Mouse (Mus musculus): ENCODE measurements around the gene Parg.
"Not testable (repeated sequence)": the region's sequence is repeated elsewhere in the genome, so short reads cannot be mapped to it uniquely, and the experiment has no call there.

Parg gene

DNA sequence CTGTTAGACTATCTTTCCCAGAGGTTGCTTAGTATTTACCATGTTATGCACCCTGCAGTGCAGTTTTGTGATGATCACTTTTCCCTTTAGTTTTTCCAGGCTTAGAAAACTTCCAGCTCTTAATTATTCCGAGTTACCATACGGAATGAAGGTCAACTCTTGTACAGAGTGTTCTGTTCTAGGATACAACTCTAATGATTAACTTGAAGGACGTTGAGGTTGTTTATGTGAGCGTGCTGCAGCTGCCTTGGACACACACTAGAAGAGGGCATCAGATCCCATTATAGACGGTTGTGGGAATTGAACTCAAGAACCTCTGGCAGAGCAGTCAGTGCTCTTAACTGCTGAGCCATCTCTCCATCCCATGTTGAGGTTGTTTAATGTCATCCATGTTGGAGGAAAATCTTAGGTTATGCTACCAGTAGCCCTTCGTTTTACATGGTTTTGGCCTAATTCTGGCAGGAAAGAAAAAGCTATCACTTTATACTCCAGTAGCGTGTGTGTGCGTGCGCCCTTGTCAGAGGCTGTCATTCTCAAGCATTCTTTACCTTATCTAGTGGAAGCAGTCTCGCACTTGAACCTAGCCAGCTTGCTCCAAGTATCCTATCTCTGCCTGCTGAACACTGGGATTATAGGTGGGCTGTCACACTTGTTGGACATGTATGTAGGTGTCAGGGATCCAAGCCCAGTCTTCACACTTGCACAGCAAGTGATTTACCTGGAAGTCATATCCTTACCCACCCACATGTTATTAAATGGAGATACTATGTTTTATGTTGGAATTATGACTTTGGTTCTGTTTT lies 22.2 kb upstream of the Parg start:
- no peak for DNase-seq (ENCODE audit: low read depth, low spot score)

DNA sequence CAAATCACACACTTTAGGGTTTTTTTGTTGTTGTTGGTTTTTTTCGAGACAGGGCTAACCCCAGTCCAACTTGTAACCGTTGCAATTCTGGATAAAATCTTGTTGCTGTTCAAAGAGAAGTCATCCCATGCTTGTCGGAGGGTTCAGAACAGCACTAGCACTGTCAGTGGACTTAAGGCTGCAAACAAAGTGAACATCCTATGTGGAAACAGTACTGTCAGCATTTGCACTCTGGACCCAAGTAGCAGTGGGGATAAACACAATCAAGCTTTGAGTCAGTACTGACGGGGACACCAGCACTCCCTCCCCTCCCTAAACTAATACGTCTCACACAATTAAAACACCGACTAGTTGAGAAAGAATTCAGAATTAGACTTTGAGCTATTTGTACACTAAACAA lies 20.9 kb upstream of the Parg start:
- DNase-seq (ENCODE audit: low read depth, low spot score) = no peak

- no peak for DNase-seq (ENCODE audit: low read depth, low spot score)
Measured at GRCm38 (mm10) chr14:32183846-32184245, 17.9 kb upstream of the Parg start.

- DNase-seq (ENCODE audit: low read depth, low spot score) = no peak
Measured at GRCm38 (mm10) chr14:32190627-32191391, 10.9 kb upstream of the Parg start.

DNA sequence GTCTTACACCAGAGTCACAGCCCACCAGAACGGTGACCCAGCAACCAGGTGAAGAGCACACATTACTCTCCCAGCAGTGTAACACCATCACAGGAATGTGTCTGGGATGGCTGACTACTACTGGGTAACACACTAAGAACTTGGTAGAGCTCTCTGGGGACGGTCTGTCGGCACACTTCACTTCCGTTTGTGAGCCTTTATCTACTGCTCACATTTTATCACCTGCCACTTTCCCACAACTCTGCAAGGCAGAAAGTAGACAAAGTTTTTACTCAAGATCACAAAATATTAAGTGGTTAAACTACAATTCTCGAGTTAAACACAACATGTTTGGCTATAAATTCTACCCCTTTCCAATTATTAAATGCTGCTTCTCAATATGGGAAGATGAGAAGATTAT lies 9.8 kb upstream of the Parg start:
- no peak for DNase-seq (ENCODE audit: low read depth, low spot score)

DNA sequence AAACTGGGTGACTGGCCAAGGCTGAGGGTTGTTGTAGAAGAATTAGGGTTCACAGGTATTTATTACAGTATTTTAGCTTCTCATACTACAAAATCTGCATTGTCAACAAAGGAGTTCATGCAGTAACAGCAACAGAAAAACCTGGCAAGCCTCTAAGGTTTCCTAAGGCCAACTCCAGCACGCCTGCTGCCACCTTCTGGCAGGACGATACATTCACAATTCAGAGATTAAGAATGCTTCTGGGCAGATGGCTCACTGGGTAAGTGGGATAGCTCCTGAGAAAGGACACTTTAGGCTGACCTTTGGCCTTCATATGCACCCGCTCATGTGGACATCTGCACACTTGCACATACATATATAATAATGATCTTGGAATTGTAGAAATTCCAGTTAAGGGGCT lies 9.3 kb upstream of the Parg start:
- DNase-seq (ENCODE audit: low read depth, low spot score) = peak; percentile 26

GRCm38 (mm10) chr14:32193557-32193956 lies 8.2 kb upstream of the Parg start:
- not testable (repeated sequence) for DNase-seq (ENCODE audit: low read depth, low spot score)

GRCm38 (mm10) chr14:32201354-32201753 lies 395 bp upstream of the Parg start:
- no peak for DNase-seq (ENCODE audit: low read depth, low spot score)

GRCm38 (mm10) chr14:32226601-32227000 lies 24.9 kb downstream of the Parg start:
- no peak for DNase-seq (ENCODE audit: low read depth, low spot score)

- DNase-seq (ENCODE audit: low read depth, low spot score) = peak; percentile 16
Measured at GRCm38 (mm10) chr14:32228996-32229395, 27.2 kb downstream of the Parg start.

- DNase-seq (ENCODE audit: low read depth, low spot score) = no peak
Measured at GRCm38 (mm10) chr14:32242401-32242800, 40.7 kb downstream of the Parg start.

DNA sequence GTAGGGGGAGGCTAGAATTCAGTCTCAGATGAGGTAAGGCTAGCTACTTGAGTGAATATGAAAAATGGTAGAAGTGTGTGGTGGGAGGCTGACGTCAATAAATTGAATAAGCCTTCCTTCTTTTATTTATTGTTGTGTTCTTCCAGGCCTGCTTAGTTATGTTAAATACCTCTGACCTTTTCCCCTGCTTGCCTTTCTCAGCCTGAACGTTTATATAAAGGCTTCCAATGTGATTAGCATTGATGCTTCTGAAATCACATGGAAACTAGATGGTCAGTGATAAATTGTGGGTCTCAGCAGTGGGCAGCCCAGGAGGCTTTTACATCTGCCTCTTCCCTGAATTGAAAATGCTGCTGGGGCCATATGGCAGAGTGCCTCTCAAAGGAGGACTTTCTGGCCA lies 44.3 kb downstream of the Parg start:
- no peak for DNase-seq (ENCODE audit: low read depth, low spot score)

DNA sequence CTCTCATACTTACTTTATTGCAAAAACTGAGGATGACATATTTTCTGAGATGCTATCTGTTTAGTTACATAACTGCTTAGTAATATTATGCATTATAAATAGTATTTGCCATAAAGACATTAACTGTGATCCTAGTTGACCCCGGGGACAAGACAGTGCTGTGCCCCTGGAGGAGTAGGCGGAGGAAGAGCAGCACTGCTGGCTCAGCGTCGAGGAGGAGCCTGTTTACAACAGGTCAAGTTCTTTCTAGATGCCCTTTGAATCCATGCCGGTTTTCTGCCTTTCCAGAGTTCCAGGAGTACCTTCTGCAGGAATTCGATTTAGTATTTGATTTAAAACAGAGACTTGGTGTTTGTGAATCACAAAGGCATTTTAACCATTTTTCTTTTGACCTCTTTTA lies 47.9 kb downstream of the Parg start:
- DNase-seq (ENCODE audit: low read depth, low spot score) = no peak

DNA sequence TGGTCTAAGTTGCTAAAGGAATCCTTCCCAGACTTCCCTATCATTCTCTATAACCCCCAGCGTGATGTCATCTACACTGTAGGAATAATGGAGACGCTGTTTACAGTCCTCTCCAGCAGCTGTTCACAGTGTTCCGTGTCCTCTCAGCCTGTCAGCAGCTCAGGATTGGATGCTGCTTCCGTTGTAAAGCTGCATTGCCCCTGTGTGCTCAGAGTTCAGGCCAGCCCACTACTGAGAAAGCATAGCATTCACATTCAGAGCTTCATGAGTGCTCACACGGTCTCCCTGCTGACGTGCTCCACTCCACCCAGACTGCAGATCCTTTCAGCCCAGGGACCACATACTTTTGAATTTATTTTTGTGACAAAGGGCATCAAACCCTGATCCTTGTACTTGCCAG lies 59.1 kb downstream of the Parg start:
- no peak for DNase-seq (ENCODE audit: low read depth, low spot score)

DNA sequence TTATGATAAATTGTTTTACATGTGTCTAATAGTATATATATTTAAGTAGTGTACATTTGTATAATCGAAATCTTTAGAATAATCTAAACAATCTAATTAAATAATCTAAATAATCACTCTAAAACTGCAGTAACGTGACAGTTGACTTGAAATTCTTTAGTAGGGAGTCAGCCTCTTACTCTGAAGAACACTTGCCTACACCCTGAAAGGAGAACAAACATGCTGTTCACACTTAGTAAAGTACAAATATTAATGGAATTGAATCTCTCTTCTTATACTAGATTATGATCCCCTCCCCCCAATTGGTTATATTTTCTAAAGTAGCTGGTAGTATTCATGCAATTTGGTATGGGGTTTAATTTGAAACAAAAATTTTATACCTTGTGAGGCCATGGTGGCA lies 60.0 kb downstream of the Parg start:
- DNase-seq (ENCODE audit: low read depth, low spot score) = no peak

GRCm38 (mm10) chr14:32268999-32269398 lies 67.2 kb downstream of the Parg start:
- DNase-seq (ENCODE audit: low read depth, low spot score) = no peak

- no peak for DNase-seq (ENCODE audit: low read depth, low spot score)
Measured at GRCm38 (mm10) chr14:32269589-32269988, 67.8 kb downstream of the Parg start.

GRCm38 (mm10) chr14:32301622-32302021 lies 99.9 kb downstream of the Parg start:
- DNase-seq (ENCODE audit: low read depth, low spot score) = no peak

- DNase-seq (ENCODE audit: low read depth, low spot score) = no peak
Measured at GRCm38 (mm10) chr14:32302423-32302822, 100.7 kb downstream of the Parg start.

- DNase-seq (ENCODE audit: low read depth, low spot score) = no peak
Measured at GRCm38 (mm10) chr14:32304921-32305320, 103.2 kb downstream of the Parg start.

DNA sequence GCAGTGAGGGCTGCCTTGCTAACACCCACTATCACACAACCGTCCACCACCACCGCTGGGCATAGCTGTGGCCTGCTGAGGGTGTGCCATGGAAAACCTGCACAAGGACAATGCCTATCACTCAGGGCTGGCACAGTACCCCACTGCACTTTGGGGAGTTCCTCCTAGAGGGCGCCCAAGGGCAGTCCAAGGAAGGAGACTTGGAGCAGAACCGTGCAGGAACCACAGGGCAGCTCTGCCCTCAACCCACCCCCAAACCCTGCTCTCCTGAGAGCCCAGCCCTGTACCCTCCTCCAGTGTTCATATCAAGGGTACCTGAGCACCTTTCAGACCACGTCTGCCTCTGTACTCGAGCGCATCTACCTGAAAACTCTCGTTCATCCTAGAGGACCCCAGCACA lies 108.1 kb downstream of the Parg start:
- DNase-seq (ENCODE audit: low read depth, low spot score) = no peak

DNA sequence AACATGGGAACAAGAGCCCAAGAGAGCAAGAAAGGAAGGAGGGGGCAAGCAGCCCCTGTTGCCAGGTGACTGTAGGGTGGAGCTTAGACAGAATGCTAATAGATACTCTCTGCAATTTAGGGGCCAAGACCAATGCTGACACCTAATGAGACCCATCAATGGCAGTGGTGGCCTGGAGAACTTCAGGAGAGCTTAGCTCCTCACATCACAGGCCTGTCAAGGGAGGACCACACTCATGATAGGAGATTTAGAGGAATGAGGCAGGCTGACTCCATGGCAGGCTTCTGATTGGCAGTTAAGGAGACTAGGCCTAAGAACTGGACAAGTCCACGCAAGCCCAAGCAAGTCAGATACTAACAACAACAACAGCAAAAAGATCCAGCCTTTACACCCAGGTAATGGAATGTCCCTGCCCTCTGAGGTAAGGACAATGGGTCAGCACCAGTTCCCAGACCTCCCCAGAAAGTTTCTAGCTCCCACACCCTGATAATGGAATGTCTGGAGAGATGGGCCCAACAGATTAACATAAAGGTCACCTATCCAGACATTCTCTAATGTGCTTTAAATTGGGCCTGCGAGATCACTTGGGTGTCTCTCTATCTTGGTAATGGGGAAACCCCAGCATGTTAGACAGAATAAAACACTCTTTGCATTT lies 109.8 kb downstream of the Parg start:
- DNase-seq (ENCODE audit: low read depth, low spot score) = no peak

GRCm38 (mm10) chr14:32317822-32318221 lies 116.1 kb downstream of the Parg start:
- no peak for DNase-seq (ENCODE audit: low read depth, low spot score)

Measured in retina, adult 2 months (tissue).